Mouse (Mus musculus) cerebellum, postnatal 14 days (tissue): ENCODE results near the gene Oas1g.
"Not testable (repeated sequence)": the region's sequence is repeated elsewhere in the genome, so short reads cannot be mapped to it uniquely, and the experiment has no call there.

ENCODE experiments used
- DNase-seq, 2 experiments: peaks; one replicate each; pipeline ENCODE4 v3.0.0; 2021; ENCODE audit warnings: mixed read lengths in 2 of 2

The Oas1g gene

GRCm38 (mm10) chr5:120888294-120888815 is 942 bp upstream of the Oas1g start:
- not testable (repeated sequence) for DNase-seq

GRCm38 (mm10) chr5:120887831-120888230 is 418 bp upstream of the Oas1g start:
- no peak for DNase-seq

GRCm38 (mm10) chr5:120881681-120882080 is 5.7 kb downstream of the Oas1g start:
- DNase-seq: not testable (repeated sequence)

GRCm38 (mm10) chr5:120878803-120879202 is 8.6 kb downstream of the Oas1g start:
- DNase-seq: peak in 1 of 2 experiments; percentile 5

GRCm38 (mm10) chr5:120877407-120877806 is 10.0 kb downstream of the Oas1g start:
- DNase-seq: not testable (repeated sequence)

- peak; percentile 25 to 57 for DNase-seq
These were observed 10.6 kb downstream of the Oas1g start for GRCm38 (mm10) chr5:120876839-120877238.

- DNase-seq: no peak
These were observed 15.9 kb downstream of the Oas1g start for GRCm38 (mm10) chr5:120871469-120871868.

- peak in 1 of 2 experiments; percentile 4 for DNase-seq
These were observed 16.6 kb downstream of the Oas1g start for GRCm38 (mm10) chr5:120870782-120871181.

- no peak for DNase-seq
These were observed 17.3 kb downstream of the Oas1g start for GRCm38 (mm10) chr5:120870081-120870480.

GRCm38 (mm10) chr5:120869436-120870015 is 17.9 kb downstream of the Oas1g start:
- DNase-seq: no peak

GRCm38 (mm10) chr5:120865336-120865860 is 22.0 kb downstream of the Oas1g start:
- peak in 1 of 2 experiments; percentile 47 for DNase-seq

- DNase-seq: no peak
These were observed 26.3 kb downstream of the Oas1g start, which contains the start of gene Oas1h for GRCm38 (mm10) chr5:120861121-120861520. Gene Oas1h (plus strand): TSS chr5:120861421.

- peak in 1 of 2 experiments; percentile 50 for DNase-seq
These were observed 28.2 kb downstream of the Oas1g start for GRCm38 (mm10) chr5:120859241-120859640.

GRCm38 (mm10) chr5:120849601-120850136 is 37.7 kb downstream of the Oas1g start:
- DNase-seq: peak; percentile 52 to 71

- DNase-seq: no peak
These were observed 40.3 kb downstream of the Oas1g start, which contains the start of gene Oas1f for GRCm38 (mm10) chr5:120847067-120847466. Gene Oas1f (plus strand): TSS chr5:120847367.

- DNase-seq: peak; percentile 63 to 68
These were observed 42.7 kb downstream of the Oas1g start for GRCm38 (mm10) chr5:120844713-120845112.

- DNase-seq: peak; percentile 80 to 87
These were observed 50.5 kb downstream of the Oas1g start for GRCm38 (mm10) chr5:120836731-120837585.

- DNase-seq: no peak
These were observed 53.8 kb downstream of the Oas1g start for GRCm38 (mm10) chr5:120833335-120834280.

- DNase-seq: no peak
These were observed 56.4 kb downstream of the Oas1g start for GRCm38 (mm10) chr5:120831031-120831430.
